Mouse (Mus musculus): Measurements from ENCODE around the gene Vps13d.

Vps13d gene

DNA sequence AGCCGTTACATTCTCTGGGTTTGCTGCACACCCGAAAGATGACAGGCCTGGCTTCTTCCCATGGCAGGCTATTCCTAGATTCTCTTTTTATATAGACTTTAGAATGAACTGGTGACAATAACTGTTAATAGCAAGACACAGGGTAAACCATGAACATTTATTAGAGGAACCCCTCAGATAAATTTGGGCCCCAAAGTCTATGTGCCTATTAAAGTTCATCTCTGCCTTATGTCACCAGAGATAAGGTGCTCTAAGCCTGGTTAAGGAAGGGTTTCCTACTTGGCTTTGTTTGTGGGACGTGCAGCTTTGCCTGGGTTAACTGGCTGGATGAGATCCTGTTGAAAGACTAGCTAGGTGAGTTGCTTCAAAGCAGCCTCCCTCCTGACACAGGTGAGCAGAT lies 159.4 kb downstream of the Vps13d start:
- no peak for DNase-seq (ENCODE audit: low spot score)

DNA sequence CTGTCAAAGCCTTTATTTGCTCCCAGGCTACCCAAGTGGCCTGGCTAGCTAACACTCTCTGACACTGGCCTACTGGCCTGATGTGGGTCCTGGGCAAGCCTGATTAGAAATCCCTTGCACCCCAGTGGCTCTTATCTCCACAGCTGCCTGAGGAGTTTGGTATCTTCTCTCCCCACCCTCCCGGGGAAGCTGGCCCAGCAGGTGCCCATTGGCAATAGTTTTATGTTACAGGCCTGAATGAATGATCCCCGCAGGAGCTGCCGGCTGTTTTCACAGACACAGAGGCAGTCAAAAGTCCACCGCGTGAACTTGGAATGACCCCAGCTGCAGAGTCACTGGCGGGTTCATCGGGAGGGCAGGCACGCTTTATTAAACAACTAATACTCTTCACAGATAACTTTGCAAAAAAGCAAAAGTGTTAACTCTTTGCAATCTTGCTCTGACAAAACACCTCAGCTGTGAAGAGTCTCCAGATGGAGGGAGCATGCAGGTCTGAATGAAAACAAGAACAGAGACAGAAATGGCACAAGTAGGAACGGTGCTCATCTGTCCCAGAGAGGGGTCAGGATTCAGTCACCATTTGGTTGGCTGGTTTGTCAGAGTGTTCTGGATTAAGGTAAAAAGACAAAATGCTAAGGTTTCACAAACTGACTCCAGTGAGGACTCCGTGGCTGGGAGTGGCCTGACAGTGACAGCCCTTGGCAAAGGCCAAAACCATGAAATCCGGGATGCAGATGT lies 160.1 kb downstream of the Vps13d start:
- DNase-seq (ENCODE audit: low spot score): no peak

GRCm38 (mm10) chr4:145033392-145033791 lies 161.4 kb downstream of the Vps13d start:
- no peak for DNase-seq (ENCODE audit: low spot score)

DNA sequence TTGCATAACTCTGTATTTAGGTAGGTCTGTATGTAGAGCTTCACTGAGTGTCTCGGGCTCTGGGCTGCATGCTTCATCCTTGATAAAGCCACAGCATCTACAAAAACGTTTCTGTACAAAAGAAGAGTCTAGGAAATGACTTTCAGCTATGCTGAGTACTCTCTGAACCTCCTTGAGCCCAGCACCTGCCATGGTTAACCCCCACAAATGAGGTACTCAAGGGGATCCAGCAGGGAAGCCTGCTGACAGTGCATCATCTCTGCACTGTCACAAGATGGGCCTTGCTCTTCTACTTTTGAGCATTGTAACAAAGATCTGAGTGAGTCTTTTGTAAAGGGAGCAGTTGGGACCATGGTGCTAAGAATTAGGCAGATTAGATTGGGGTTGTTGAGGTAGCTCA lies 162.2 kb downstream of the Vps13d start:
- DNase-seq (ENCODE audit: low spot score): no peak

- DNase-seq (ENCODE audit: low spot score): no peak
These were observed 163.3 kb downstream of the Vps13d start for GRCm38 (mm10) chr4:145031510-145031909.

- DNase-seq (ENCODE audit: low spot score): no peak
These were observed 168.4 kb downstream of the Vps13d start for GRCm38 (mm10) chr4:145026449-145026851.

GRCm38 (mm10) chr4:145025409-145025762 lies 169.4 kb downstream of the Vps13d start:
- no peak for DNase-seq (ENCODE audit: low spot score)

DNA sequence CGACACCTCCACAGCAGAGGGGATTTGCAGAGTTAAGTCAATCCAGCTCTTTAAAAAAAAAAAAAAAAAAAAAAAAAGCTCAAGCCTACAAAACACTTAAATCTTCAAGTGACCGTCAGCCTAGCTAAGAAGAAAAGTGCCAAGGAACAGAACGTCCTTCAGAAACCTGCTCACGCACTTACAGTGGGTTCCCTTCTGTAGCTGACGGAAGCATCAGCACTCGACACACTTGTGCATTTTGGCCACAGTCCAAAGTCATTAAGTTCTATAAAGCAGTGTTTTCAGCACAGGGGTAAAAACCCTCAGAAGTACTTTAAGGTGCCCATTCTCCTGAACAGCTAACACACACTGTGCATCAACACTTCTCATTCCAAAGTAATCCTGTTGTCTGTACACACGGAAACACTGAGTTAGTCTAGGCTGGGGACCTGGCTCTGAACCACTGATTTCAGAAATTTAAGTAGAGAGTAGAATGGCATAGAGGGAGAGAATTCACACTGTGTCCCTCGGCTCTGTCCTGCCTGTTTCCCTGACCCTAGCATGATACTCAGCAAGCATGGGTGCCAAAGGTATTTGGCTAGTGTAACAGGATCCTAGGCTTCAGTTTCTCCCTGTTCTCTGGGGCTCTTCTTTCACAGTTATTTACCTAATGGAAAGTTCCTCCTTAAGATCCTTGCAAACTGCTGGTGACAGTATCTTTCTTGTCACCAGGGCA lies 170.0 kb downstream of the Vps13d start:
- DNase-seq (ENCODE audit: low spot score): no peak

DNA sequence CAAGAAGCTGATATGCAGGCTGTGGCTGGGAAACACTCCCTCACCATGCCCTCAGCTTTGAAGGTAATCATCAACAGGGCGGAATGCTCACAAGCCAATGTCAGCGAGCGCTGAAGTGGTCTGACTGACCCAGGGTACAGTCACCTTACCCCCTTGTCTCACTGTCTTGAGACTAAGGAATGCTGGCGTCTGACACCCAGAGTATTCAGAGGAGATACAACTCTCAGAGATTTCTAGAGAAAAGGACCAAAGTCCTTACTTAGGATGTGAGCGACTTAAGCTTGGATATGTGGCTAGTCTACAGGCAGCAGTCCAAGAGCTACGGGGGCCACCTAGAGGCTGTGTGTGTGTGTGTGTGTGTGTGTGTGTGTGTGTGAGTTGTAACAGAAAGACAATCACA lies 170.9 kb downstream of the Vps13d start:
- no peak for DNase-seq (ENCODE audit: low spot score)

GRCm38 (mm10) chr4:145022815-145023214 lies 172.0 kb downstream of the Vps13d start:
- no peak for DNase-seq (ENCODE audit: low spot score)

DNA sequence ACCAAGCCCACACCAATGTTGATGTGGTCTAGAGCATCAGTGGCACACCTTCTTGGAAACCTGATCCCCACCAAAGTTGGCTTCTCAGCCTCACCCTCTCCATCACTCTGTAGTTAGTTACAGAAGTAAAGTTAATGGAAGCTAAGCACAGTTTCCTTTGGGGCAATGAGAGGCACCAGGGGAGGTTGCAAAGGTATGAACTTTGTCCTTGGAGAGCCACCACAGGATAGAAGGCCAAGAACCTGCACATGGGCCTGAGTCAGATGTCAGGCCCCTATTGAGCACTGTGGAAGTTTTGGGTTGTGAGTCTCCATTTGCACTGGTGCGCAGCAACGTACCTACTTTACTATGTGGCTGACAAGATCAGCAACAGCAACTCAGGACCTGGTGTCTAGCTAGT lies 172.6 kb downstream of the Vps13d start:
- DNase-seq (ENCODE audit: low spot score): no peak

DNA sequence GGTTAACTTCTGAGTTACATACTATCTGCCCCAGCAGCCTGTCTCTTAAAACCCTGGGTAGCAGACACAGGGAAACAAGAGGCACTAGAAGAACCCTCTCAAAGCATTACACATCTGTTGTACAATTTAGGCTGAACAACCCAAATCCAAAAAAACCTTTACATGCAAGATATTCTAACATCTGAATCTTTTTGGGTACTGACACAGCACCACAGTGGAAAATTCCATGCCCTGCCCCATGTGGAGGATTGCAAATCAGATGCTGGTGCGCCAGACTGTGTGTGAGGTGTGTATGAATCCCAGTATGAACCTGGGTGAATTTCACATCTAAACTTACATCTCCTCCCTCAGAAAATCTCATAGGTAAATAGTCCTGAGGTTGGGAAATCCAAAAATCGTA lies 174.4 kb downstream of the Vps13d start:
- no peak for DNase-seq (ENCODE audit: low spot score)

- DNase-seq (ENCODE audit: low spot score): no peak
These were observed 175.6 kb downstream of the Vps13d start for GRCm38 (mm10) chr4:145019121-145019714.

- DNase-seq (ENCODE audit: low spot score): no peak
These were observed 177.1 kb downstream of the Vps13d start for GRCm38 (mm10) chr4:145017745-145018144.

DNA sequence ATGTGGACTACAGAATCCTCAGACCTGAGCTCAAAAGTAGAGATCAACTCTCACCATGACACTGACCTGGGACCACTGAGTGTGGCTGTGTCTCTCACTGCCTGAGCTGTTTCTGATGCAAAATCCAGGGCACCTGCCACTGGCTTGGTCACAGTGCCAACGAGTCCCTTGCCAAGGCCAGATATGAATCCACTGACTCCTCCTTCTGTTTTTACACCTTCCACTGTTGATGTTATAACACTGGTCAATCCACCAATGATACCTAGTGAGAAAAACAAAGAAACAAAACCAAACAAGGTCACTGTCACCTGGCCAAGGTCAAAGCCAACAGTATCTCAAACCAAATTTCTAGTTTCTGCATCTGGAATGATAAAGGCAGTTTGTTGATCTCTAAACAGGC lies 178.1 kb downstream of the Vps13d start:
- DNase-seq (ENCODE audit: low spot score): no peak

- DNase-seq (ENCODE audit: low spot score): no peak
These were observed 180.2 kb downstream of the Vps13d start for GRCm38 (mm10) chr4:145014632-145014960.

DNA sequence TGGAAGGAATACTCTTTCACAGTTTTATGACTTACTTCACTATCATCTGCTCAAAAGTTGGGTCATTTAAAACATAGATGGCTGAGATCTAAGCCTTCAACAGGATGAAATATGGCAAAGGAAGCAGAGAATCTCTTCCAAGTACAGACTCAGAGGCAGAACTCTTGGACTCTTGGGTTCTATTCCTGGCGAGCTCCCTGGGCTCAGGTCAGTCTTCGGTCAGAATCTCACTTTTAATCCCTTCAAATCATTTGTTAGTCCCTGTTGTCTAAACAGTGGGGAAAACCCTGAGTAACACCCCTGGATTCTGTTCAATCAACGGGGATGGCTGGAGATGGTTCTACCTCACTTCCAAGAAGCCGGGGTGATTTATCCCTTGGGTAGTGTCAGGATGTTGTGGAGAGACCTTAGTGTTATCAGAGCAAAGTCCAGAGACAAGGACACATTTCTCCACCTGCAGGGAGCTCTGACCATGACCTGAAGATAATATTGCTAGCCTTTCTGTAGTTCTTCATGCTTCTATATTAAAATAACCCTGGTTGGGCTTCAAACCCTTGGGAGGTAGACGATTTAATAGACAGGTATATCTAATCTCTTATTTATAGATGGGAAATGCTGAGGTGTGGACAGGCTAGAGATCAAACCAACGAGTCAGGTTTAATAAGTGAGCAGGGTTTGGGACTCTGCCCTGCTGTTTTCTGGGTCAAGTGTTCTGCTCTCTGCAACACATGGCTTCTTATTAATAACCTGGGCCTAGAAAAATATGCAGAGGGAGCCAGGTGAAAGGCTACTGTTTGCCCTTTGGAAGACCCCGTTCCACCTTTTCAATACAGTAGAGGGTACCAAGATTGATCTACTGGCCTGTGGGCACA lies 180.8 kb downstream of the Vps13d start:
- no peak for DNase-seq (ENCODE audit: low spot score)

GRCm38 (mm10) chr4:145013187-145013586 lies 181.6 kb downstream of the Vps13d start:
- no peak for DNase-seq (ENCODE audit: low spot score)

- no peak for DNase-seq (ENCODE audit: low spot score)
These were observed 183.6 kb downstream of the Vps13d start for GRCm38 (mm10) chr4:145011156-145011555.

DNA sequence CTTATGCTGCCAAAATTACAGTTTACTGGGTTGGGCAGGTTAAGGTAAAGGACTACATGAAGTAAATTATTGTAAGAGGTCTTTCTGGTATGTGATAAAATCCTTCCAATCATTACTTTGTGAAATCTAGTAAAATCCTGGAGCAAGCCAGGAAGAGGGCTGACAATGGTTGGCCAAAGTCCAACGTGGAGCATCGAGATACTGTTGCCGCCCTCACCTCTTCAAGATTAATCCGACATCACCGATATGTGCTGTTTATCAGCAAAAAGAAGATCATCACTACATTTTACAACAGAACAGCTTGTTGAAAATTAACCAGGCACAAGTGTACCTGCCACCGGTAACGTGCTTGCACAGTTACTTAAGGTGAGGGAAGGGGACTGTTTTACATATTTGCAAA lies 184.9 kb downstream of the Vps13d start:
- DNase-seq (ENCODE audit: low spot score): no peak

- DNase-seq (ENCODE audit: low spot score): no peak
These were observed 185.4 kb downstream of the Vps13d start for GRCm38 (mm10) chr4:145009437-145009836.

GRCm38 (mm10) chr4:145005943-145006545 lies 188.8 kb downstream of the Vps13d start:
- no peak for DNase-seq (ENCODE audit: low spot score)
